Mouse (Mus musculus) left cerebral cortex, adult 2 months (tissue): ENCODE data around the gene Arhgef3. TPM values are rescaled to one million over a fixed set of nuclear protein-coding genes. Genes with fewer than 3 reads are reported as not detected.
A peak's percentile ranks its signal among the peaks of the same experiment; 100 is the strongest.

Source experiments
- DNase-seq, 2 experiments: peaks; one replicate each; pipeline ENCODE4 v3.0.0; 2021 to 2022; ENCODE audit warnings: low spot score in 2 of 2, mixed read lengths in 1 of 2; ENCODE audit errors: extremely low spot score in 1 of 2
- H3K27ac ChIP-seq: fragments of 200-600 bp; 2 replicates; pipeline ENCODE4 v1.8.1; 2022
- H3K4me3 ChIP-seq: fragments of 200-600 bp; 2 replicates; pipeline ENCODE4 v1.8.1; 2022
- CTCF ChIP-seq: fragments of 200-600 bp; IDR thresholded peaks from 2 replicates; pipeline ENCODE4 v1.8.1; 2022; ENCODE audit warnings: antibody characterized with exemption, mild to moderate bottlenecking, moderate library complexity
- intact Hi-C: fragments of 180-260 bp; cut with DNase I; formaldehyde crosslinking; loops from one replicate; pipeline ENCODE4 v1.15.1; 2025
- total RNA-seq, 2 experiments: library from RNA; stranded (reverse); gene quantifications; 2 replicates each; pipeline ENCODE4 v1.2.3; 2021

The Arhgef3 gene
- total RNA-seq, 2 experiments from 2014 or later: 62.0 to 75.0 TPM

GRCm38 (mm10) chr14:27226288-27226687, 111.6 kb downstream of the Arhgef3 start:
- TF ChIP-seq CTCF: no peak
- intact Hi-C loops: no loop called here

GRCm38 (mm10) chr14:27228288-27228687, 113.6 kb downstream of the Arhgef3 start:
- intact Hi-C loops: loop anchor here (1.0 to 2.0 kb wide), 2 partner anchors 29 to 41 kb away; no protein-coding TSS in a partner anchor
- DNase-seq: peak in 1 of 2 experiments; percentile 29
- no peak for TF ChIP-seq CTCF
- no peak overlapping the region for H3K4me3 ChIP-seq
- peak overlapping the region; percentile 76 for H3K27ac ChIP-seq

More at GRCm38 (mm10) chr14:27226288-27226687, 111.6 kb downstream of the Arhgef3 start:
- no peak overlapping the region for H3K27ac ChIP-seq
- H3K4me3 ChIP-seq: no peak overlapping the region
- DNase-seq: no peak

- intact Hi-C loops: loop anchor here (1.0 to 2.0 kb wide), 2 partner anchors 30 to 40 kb away; no protein-coding TSS in a partner anchor
- peak overlapping the region; percentile 76; the same call in 1 of the 2 replicates for H3K27ac ChIP-seq
- no peak for TF ChIP-seq CTCF
- H3K4me3 ChIP-seq: no peak overlapping the region
- DNase-seq: peak; percentile 41 to 56
Observed at GRCm38 (mm10) chr14:27228941-27229371, 114.3 kb downstream of the Arhgef3 start.

GRCm38 (mm10) chr14:27229441-27230147, 114.9 kb downstream of the Arhgef3 start:
- H3K4me3 ChIP-seq: no peak overlapping the region
- no peak for TF ChIP-seq CTCF
- peak overlapping the region; percentile 19; the same call in 1 of the 2 replicates for H3K27ac ChIP-seq
- no peak for DNase-seq
- intact Hi-C loops: loop anchor here (2.0 kb wide), 1 partner anchor 39 kb away; no protein-coding TSS in a partner anchor

- intact Hi-C loops: no loop called here
- H3K4me3 ChIP-seq: no peak overlapping the region
- peak overlapping the region; percentile 18 for H3K27ac ChIP-seq
- DNase-seq: no peak
- no peak for TF ChIP-seq CTCF
Observed at GRCm38 (mm10) chr14:27230262-27231022, 115.7 kb downstream of the Arhgef3 start.

GRCm38 (mm10) chr14:27231506-27231905, 116.8 kb downstream of the Arhgef3 start:
- DNase-seq: no peak
- Histone ChIP-seq H3K27ac (no peak overlapping the region), H3K4me3 (no peak overlapping the region)
- intact Hi-C loops: no loop called here
- no peak for TF ChIP-seq CTCF

- intact Hi-C loops: no loop called here
- Histone ChIP-seq H3K27ac (no peak overlapping the region), H3K4me3 (no peak overlapping the region)
- no peak for DNase-seq
- no peak for TF ChIP-seq CTCF
Observed at GRCm38 (mm10) chr14:27231974-27232780, 117.5 kb downstream of the Arhgef3 start.

GRCm38 (mm10) chr14:27233056-27233455, 118.4 kb downstream of the Arhgef3 start:
- intact Hi-C loops: no loop called here
- Histone ChIP-seq H3K27ac (no peak overlapping the region), H3K4me3 (no peak overlapping the region)
- no peak for DNase-seq
- TF ChIP-seq CTCF: no peak

- no peak for DNase-seq
- intact Hi-C loops: no loop called here
Observed at GRCm38 (mm10) chr14:27233656-27234055, 119.0 kb downstream of the Arhgef3 start.

GRCm38 (mm10) chr14:27234270-27234840, 119.7 kb downstream of the Arhgef3 start:
- no peak for TF ChIP-seq CTCF
- intact Hi-C loops: no loop called here
- Histone ChIP-seq H3K27ac (no peak overlapping the region), H3K4me3 (no peak overlapping the region)
- no peak for DNase-seq

More at GRCm38 (mm10) chr14:27233656-27234055, 119.0 kb downstream of the Arhgef3 start:
- no peak for TF ChIP-seq CTCF
- Histone ChIP-seq H3K27ac (no peak overlapping the region), H3K4me3 (no peak overlapping the region)

- no peak overlapping the region for H3K4me3 ChIP-seq
- no peak for DNase-seq
- TF ChIP-seq CTCF: no peak
- H3K27ac ChIP-seq: no peak overlapping the region
- intact Hi-C loops: no loop called here
Observed at GRCm38 (mm10) chr14:27235897-27236553, 121.3 kb downstream of the Arhgef3 start.
